Mouse (Mus musculus) CH12.LX (cell line): ENCODE data around the gene Tfr2.

ENCODE experiments used
- CTCF ChIP-seq, 2 experiments: IDR thresholded peaks in 1 of 2; conservative IDR thresholded peaks in 1 of 2; 2 replicates each; pipeline ENCODE4 v1.5.1; 2011 to 2012; ENCODE audit warnings: low read depth in 2 of 2, low read length in 2 of 2, improper control_type of control experiment in 1 of 2, inconsistent platforms in 1 of 2, mild to moderate bottlenecking in 1 of 2, moderate library complexity in 1 of 2
- KAT2A ChIP-seq: IDR thresholded peaks from 2 replicates; pipeline ENCODE4 v1.6.1; 2012; ENCODE audit warnings: low read length, improper control_type of control experiment, inconsistent platforms; ENCODE audit not compliant: insufficient replicate concordance
- MAX ChIP-seq: IDR thresholded peaks from 2 replicates; pipeline ENCODE4 v1.6.1; 2011; ENCODE audit warnings: low read length, improper control_type of control experiment

GRCm38 (mm10) chr5:137553898-137554297 is 15.7 kb upstream of the Tfr2 start:
- TF ChIP-seq CTCF (conservative IDR thresholded peaks at IDR 0.05 in 1 of 2, IDR thresholded peaks at IDR 0.05 in 1 of 2; ENCODE audit: low read depth in 2 of 2, low read length in 2 of 2): no peak
- TF ChIP-seq KAT2A: no peak
- no peak for TF ChIP-seq MAX
